Mouse (Mus musculus): ENCODE results near the gene Krt27.
A peak's percentile ranks its signal among the peaks of the same experiment; 100 is the strongest.

The Krt27 gene

DNA sequence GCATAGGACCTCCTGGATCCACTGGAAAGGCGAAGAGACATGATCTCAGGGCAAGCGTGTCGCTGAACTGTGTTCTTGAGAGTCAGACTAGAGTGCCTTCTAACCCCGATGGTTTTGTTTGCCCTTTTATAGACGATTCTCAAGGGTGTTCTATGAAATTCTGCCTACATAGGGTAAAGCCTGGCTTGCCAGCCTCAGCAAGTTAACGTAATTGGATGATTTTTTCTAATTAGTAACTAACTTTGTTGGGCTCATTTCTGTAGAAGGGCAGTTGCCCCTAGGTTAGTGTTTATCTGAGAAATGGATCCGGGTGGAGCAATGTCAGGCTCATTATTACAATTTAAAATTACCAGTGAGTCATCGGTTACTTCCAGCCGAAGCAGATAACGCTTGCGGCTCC lies 28.1 kb downstream of the Krt27 start, which contains the start of gene Krt25:
Gene Krt25, minus strand, starts transcription at position 101 of the 400 bp plus-strand sequence.
- no peak for DNase-seq (ENCODE audit: low read depth)

DNA sequence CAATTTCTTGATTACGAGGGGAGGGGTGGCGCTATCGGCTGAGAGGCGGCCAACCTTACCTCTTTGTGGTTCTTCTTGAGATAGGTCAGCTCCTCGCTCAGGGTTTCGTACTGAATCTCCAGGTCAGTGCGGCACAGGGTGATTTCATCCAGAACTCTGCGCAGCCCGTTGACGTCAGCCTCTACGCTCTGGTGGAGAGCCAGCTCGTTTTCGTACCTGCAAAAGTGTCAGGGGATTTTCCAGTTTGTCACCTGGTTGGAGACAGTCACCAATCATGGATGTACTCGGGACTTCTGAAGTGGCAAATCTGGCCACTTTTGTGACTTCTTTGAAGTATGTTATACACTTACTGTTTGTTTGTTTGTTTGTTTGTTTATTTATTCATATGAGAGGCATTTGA lies 29.8 kb downstream of the Krt27 start:
- DNase-seq (ENCODE audit: low read depth) = no peak

DNA sequence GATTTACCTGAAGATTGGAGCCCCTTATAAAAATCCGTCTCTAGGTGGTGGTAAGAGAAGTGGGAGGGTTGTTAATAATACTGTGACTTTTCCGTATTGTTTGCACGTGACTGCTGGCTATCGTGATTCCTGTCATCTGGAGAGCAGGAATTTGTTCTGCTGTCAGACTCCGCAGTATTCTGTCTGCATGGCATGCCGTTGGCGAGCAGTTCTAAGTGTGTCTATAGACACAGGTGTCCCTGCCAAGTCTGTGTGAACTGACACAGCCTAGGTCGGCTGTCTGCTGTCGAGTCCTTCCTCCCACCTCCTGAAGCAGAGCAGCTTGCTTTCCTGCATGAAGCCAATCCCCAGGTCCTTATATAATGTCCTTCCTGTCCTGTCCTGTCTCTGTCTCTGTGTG lies 31.8 kb downstream of the Krt27 start:
- DNase-seq (ENCODE audit: low read depth) = no peak

DNA sequence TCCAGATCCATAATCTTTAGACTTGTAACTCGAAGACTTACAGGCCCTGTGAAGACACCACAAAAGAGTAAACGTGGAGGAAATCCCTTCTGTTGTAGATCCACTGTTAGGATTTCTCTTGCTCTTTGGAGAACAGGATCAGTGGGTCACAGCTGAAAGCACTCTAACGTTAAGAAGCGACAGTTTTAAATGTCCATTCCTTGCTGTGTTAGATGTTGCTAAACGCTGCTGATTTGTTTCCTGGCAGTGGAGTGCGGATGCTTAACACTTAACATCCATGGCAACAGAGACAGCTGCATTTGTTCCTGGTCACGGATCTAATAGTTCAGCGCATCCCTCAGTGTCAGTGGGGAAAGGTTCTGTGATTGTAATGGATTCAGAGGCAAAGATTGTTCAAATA lies 34.4 kb downstream of the Krt27 start:
- no peak for DNase-seq (ENCODE audit: low read depth)

DNA sequence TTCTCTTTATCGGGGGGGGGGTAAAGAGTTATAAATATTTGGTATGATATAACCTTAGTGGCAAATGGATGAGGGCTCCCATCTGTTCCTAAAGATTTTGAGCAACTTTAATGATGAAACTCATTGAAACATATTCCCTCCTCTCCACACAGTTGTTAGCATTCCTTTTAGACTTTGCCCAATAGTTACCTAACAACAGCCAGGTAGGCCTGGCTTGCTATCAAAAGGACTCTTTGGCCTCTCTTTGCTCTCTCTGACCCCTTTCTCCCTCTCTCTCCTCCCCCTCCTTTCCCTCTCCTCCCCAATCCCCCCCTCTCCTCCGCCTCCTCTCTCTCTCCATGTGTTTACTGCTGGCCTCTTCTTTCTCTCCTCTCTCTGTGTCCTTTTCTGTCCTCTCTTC lies 36.3 kb downstream of the Krt27 start:
- no peak for DNase-seq (ENCODE audit: low read depth)

DNA sequence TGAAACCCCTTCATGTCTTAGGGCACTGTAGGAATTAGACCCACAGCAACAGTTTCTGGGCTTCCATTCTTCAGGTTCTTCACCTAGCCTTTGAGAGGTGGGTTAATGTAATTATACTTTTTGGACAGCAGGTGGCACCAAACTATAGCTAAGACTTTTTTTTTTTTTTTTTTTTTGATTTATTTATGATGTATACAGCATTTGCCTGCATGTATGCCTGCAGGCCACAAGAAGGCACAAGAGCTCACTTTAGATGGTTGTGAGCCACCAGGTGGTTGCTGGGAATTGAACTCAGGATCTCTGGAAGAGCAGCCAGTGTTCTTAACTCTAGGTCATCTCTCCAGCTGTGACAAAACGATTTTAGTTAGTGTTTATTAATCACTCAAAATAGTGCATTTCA lies 40.0 kb downstream of the Krt27 start:
- DNase-seq (ENCODE audit: low read depth) = peak; percentile 72

DNA sequence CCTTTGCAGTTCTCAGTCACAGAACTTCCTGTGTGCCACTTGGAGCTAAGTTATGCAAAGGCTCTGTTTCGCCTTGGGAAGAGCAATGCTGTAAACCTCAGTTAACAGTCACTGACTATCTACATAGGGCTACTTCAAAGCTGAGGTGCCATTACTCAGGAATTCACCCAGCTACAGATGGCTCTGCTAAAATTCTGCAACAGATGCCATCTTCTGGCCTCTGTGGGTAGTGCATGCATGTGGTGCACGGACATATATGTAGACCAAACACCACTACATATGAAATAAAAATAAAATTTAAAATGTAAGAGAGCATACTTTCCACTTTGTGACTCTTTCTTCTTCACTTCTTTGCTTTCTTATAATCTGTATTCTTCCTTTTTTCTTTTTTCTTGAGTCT lies 43.3 kb downstream of the Krt27 start:
- peak; percentile 82 for DNase-seq (ENCODE audit: low read depth)
